Comparison of ENCODE assay signal across 7 mouse cellular contexts in the genomic region with DNA sequence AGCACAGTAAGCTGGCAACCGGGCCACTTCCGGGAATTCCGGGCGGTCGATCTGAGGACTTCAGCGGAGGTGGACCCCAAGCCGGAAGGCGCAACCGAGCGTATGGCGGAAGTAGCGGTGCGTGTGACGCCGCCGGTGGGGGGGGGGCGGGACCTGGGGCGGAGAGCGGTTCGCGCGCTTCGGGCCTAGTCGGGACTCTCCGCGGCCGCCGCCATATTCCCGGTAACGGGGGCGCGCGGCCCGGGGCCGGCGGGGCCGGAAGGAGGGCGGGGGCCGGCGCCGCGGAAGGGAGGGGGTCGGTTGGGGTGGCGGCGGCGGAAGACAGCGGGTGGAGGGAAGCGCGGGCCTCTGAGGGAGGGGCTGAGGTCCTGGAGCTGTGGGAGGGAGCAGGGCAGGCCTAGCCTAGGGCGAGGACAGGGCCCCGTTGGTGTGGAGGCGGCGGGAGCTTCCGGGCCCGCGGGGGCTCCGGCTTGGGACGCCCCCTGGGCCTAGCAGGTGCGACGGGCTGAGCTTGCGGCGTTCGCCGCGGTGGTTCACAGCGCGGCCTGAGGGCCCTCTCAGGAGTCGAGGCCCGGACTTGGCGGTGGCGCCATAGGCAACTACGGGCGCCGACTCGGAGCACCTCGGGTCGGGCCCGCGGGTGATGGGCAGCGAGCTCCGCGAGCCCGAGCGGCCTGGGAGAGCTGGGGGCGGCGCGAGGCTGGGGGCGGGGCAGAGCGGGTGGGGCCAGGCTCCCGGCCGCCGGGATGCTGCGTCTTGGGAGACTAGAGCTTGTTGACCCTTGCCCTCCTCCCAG. TPM values are rescaled to one million over a fixed set of nuclear protein-coding genes. Genes with fewer than 3 reads are reported as not detected.
DNase-seq lines count a peak whose midpoint lies in the region; ATAC-seq and TF ChIP-seq lines count a peak whose summit lies in the region.

A gene (plus strand): TSS at position 161 of the 796 bp plus-strand sequence.

- peaks cover 42% of the 10 kb centered on the region for H3K36me3 ChIP-seq in embryonic facial prominence, embryonic 10.5 days (replicated peaks)
- no peaks in the 10 kb centered on the region for H3K36me3 ChIP-seq in intestine, postnatal 0 days (ENCODE audit: control insufficient read depth, insufficient read depth)
- H3K36me3 ChIP-seq in midbrain, embryonic 12.5 days: peaks cover 19% of the 10 kb centered on the region
- peaks cover 8% of the 10 kb centered on the region for H3K36me3 ChIP-seq in small intestine, adult 2 months (ENCODE audit: control insufficient read depth, insufficient read depth, low read length)

- intact Hi-C loops in left cerebral cortex, postnatal 4 days (cut with DNase I): no loop called here

- peak within 1 kb of the TSS; percentile 100 for H3K27ac ChIP-seq in embryonic facial prominence, embryonic 10.5 days (replicated peaks)
- H3K27ac ChIP-seq in intestine, postnatal 0 days (ENCODE audit: low read depth, low read length): peak within 1 kb of the TSS; percentile 100
- peak within 1 kb of the TSS; percentile 97 for H3K27ac ChIP-seq in midbrain, embryonic 12.5 days (replicated peaks)
- peak within 1 kb of the TSS; percentile 100 for H3K27ac ChIP-seq in small intestine, adult 2 months (ENCODE audit: insufficient read depth, low read depth, low read length)

- H3K27me3 ChIP-seq in embryonic facial prominence, embryonic 10.5 days (replicated peaks; ENCODE audit: low read depth, poor library complexity, severe bottlenecking): no peaks in the 10 kb centered on the region
- H3K27me3 ChIP-seq in intestine, postnatal 0 days (replicated peaks; ENCODE audit: control insufficient read depth, insufficient read depth, low read length): no peaks in the 10 kb centered on the region
- no peaks in the 10 kb centered on the region for H3K27me3 ChIP-seq in midbrain, embryonic 12.5 days
- no peaks in the 10 kb centered on the region for H3K27me3 ChIP-seq in small intestine, adult 2 months (ENCODE audit: control insufficient read depth, insufficient read depth, low read length)

- TF ChIP-seq CTCF in intestine, postnatal 0 days (IDR thresholded peaks at IDR 0.05; ENCODE audit: low read depth): no peak
- 0 out of 2 replicates have a peak, but pooled peaks have one; percentile 9 for TF ChIP-seq CTCF in small intestine, adult 2 months (IDR thresholded peaks at IDR 0.05; ENCODE audit: extremely low read depth, insufficient read length, insufficient replicate concordance, low read depth, low read length)

- ATAC-seq in intestine, postnatal 0 days: peak; percentile 96
- ATAC-seq in midbrain, embryonic 12.5 days (ENCODE audit: low FRiP score, low read depth): peak; percentile 95

- peak within 1 kb of the TSS; percentile 99 for H3K9ac ChIP-seq in intestine, postnatal 0 days (ENCODE audit: low read depth, low read length)
- peak within 1 kb of the TSS; percentile 94 for H3K9ac ChIP-seq in midbrain, embryonic 12.5 days (replicated peaks)

- WGBS in embryonic facial prominence, embryonic 10.5 days: under 1% methylated on average over 92 of the region's 93 CpGs
- 0% methylated on average over 87 of the region's 93 CpGs for WGBS in intestine, postnatal 0 days
- WGBS in midbrain, embryonic 12.5 days: 1% methylated on average over 72 of the region's 93 CpGs
- WGBS in small intestine, adult 2 months: under 1% methylated on average over 92 of the region's 93 CpGs

- peak within 1 kb of the TSS; percentile 97 for H3K4me3 ChIP-seq in embryonic facial prominence, embryonic 10.5 days
- H3K4me3 ChIP-seq in intestine, postnatal 0 days (ENCODE audit: low read depth, low read length): peak within 1 kb of the TSS; percentile 91
- peak within 1 kb of the TSS; percentile 97 for H3K4me3 ChIP-seq in midbrain, embryonic 12.5 days
- peak within 1 kb of the TSS; percentile 99 for H3K4me3 ChIP-seq in small intestine, adult 2 months (ENCODE audit: low read depth, low read length)

- H3K4me1 ChIP-seq in embryonic facial prominence, embryonic 10.5 days: peaks cover 30% of the 10 kb centered on the region
- peaks cover 7% of the 10 kb centered on the region for H3K4me1 ChIP-seq in intestine, postnatal 0 days (replicated peaks; ENCODE audit: control insufficient read depth, insufficient read depth, low read length)
- peaks cover 17% of the 10 kb centered on the region for H3K4me1 ChIP-seq in midbrain, embryonic 12.5 days
- no peaks in the 10 kb centered on the region for H3K4me1 ChIP-seq in small intestine, adult 2 months (ENCODE audit: control insufficient read depth, insufficient read depth, insufficient read length, low read length)

- DNase-seq in adrenal gland, postnatal 10 days: peak; percentile 94
- peak; percentile 96 for DNase-seq in embryonic facial prominence, embryonic 10.5 days (ENCODE audit: low spot score)
- peak; percentile 36 for DNase-seq in gonadal fat pad, adult 2 months (ENCODE audit: low read depth)
- DNase-seq in left cerebral cortex, postnatal 4 days: peak; percentile 94

- H3K4me2 ChIP-seq in intestine, postnatal 0 days (replicated peaks; ENCODE audit: low read depth): peak within 1 kb of the TSS; percentile 72
- H3K4me2 ChIP-seq in midbrain, embryonic 12.5 days (replicated peaks): peak within 1 kb of the TSS; percentile 67

- TF ChIP-seq POLR2A in small intestine, adult 2 months (IDR thresholded peaks at IDR 0.05; ENCODE audit: low read depth, low read length): no peak; the same call in 1 of the 2 replicates

- H3K9me3 ChIP-seq in embryonic facial prominence, embryonic 10.5 days: no peaks in the 10 kb centered on the region
- H3K9me3 ChIP-seq in intestine, postnatal 0 days (ENCODE audit: control insufficient read depth): no peaks in the 10 kb centered on the region
- H3K9me3 ChIP-seq in midbrain, embryonic 12.5 days: no peaks in the 10 kb centered on the region

RNA-seq across cellular contexts. Expression of the gene that starts here (rescaled TPM):
- total RNA-seq in adrenal gland, postnatal 10 days (2021): 10 to 100 TPM; 50.0 to 69.4 TPM
- polyA plus RNA-seq in embryonic facial prominence, embryonic 10.5 days (2016; fragmentation: Nextera tagmentation; extraction: Ambion mirVana): 54.5 and 55.3 TPM in 2 replicates
- polyA plus RNA-seq in gonadal fat pad, adult 2 months (2012; rRNA removed): 33.6 and 39.9 TPM in 2 replicates
- polyA plus RNA-seq in intestine, postnatal 0 days (2015; fragmentation: Nextera tagmentation; extraction: Ambion mirVana): 17.7 and 18.1 TPM in 2 replicates
- 10 to 100 TPM; 86.5 to 90.9 TPM for total RNA-seq in left cerebral cortex, postnatal 4 days (2021)
- 61.8 and 67.6 TPM in 2 replicates for polyA plus RNA-seq in midbrain, embryonic 12.5 days (2016; fragmentation: Nextera tagmentation; extraction: Ambion mirVana)
- 11.1 and 24.9 TPM in 2 replicates for polyA plus RNA-seq in small intestine, adult 2 months (2012; rRNA removed)

Comparison
In these comparisons a context has a peak if more than half of its experiments do, and no peak if none do; other contexts are left out.
1. Peak in every context shown above with its lines: DNase-seq, ATAC-seq, H3K4me3 ChIP-seq and H3K27ac ChIP-seq.
2. DNase-seq: peak in every context shown above with its lines; median percentile 96 in embryonic facial prominence, embryonic 10.5 days; 94 in adrenal gland, postnatal 10 days; 94 in left cerebral cortex, postnatal 4 days; 36 in gonadal fat pad, adult 2 months.